9 mouse cellular contexts compared by ENCODE assay signal in the genomic region with DNA sequence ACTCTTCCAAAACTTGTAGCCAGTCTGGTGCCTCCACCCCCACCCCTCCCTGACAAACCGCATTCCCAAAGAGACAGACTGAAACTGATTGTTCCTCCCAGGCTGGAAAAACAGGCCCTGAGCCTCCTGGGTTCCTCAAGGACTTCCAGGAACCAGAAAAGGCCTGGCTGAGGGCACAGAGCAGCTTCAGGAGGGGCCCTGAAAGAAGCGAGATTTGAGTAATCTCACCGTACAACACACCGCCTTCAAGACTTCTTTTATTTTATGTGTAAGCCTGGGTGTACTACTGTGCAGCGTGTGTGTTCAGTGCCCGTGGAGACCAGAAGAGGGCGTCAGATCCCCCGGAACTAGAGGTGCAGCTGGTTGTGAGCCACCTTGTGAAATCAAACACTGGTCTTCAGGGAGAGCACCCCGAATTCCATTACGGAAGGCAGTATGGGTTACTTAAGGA.
DNase-seq lines count a peak whose midpoint lies in the region; ATAC-seq lines count a peak whose summit lies in the region.
"Had no signal": no experiment of that assay in that cellular context is flagged by ENCODE, and none has a peak within 500 bp of the region (broad histone marks: within the 10 kb centered on the region; RNA-seq: fewer than 3 reads in every experiment).

No protein-coding gene starts in this region.

- H3K4me3 ChIP-seq in forebrain, embryonic 10.5 days = no peak overlapping the region
- no peak overlapping the region for H3K4me3 ChIP-seq in forebrain, embryonic 15.5 days
- H3K4me3 ChIP-seq in hindbrain, embryonic 12.5 days = no peak overlapping the region
- H3K4me3 ChIP-seq: erythroblast, embryonic 14.5 days had no signal

- no peak for DNase-seq in forebrain, embryonic 10.5 days (ENCODE audit: extremely low spot score, low spot score)
- DNase-seq in NIH3T3 (ENCODE audit: low read depth) = peak; percentile 14
- DNase-seq in lung, postnatal 25 days (ENCODE audit: low spot score) = peak; percentile 53
- no peak for DNase-seq in cerebellum, adult 9-10 months
- DNase-seq in yolk sac, embryonic 10.5 days (ENCODE audit: low spot score) = no peak
- no peak for DNase-seq in gastrocnemius, postnatal 10 days

- WGBS in forebrain, embryonic 10.5 days = 77% methylated on average over 10 of the region's 10 CpGs
- 73% methylated on average over 10 of the region's 10 CpGs for WGBS in forebrain, embryonic 15.5 days
- WGBS in hindbrain, embryonic 12.5 days = 68% methylated on average over 10 of the region's 10 CpGs

- no peak for ATAC-seq in forebrain, embryonic 15.5 days (replicated peaks)
- ATAC-seq in hindbrain, embryonic 12.5 days (ENCODE audit: low FRiP score) = no peak

- peak overlapping the region; percentile 84 for H3K27ac ChIP-seq in forebrain, embryonic 10.5 days
- no peak overlapping the region for H3K27ac ChIP-seq in forebrain, embryonic 15.5 days (replicated peaks)
- H3K27ac ChIP-seq in hindbrain, embryonic 12.5 days = peak overlapping the region; percentile 94

- H3K4me2 ChIP-seq in forebrain, embryonic 15.5 days (replicated peaks) = no peak overlapping the region
- H3K4me2 ChIP-seq in hindbrain, embryonic 12.5 days (replicated peaks) = no peak overlapping the region

- peaks cover 32% of the 10 kb centered on the region for H3K4me1 ChIP-seq in forebrain, embryonic 10.5 days
- peaks cover 18% of the 10 kb centered on the region for H3K4me1 ChIP-seq in forebrain, embryonic 15.5 days
- peaks cover 31% of the 10 kb centered on the region for H3K4me1 ChIP-seq in hindbrain, embryonic 12.5 days

- H3K27me3 ChIP-seq in forebrain, embryonic 10.5 days (ENCODE audit: poor library complexity, severe bottlenecking) = no peaks in the 10 kb centered on the region
- H3K27me3 ChIP-seq in forebrain, embryonic 15.5 days = no peaks in the 10 kb centered on the region
- no peaks in the 10 kb centered on the region for H3K27me3 ChIP-seq in hindbrain, embryonic 12.5 days

- H3K36me3 ChIP-seq in forebrain, embryonic 10.5 days (replicated peaks) = no peaks in the 10 kb centered on the region
- no peaks in the 10 kb centered on the region for H3K36me3 ChIP-seq in forebrain, embryonic 15.5 days
- no peaks in the 10 kb centered on the region for H3K36me3 ChIP-seq in hindbrain, embryonic 12.5 days

- H3K9me3 ChIP-seq in forebrain, embryonic 10.5 days = no peaks in the 10 kb centered on the region
- no peaks in the 10 kb centered on the region for H3K9me3 ChIP-seq in forebrain, embryonic 15.5 days
- H3K9me3 ChIP-seq in hindbrain, embryonic 12.5 days (replicated peaks) = no peaks in the 10 kb centered on the region

- H3K9ac ChIP-seq in forebrain, embryonic 15.5 days (replicated peaks) = no peak overlapping the region
- 0 out of 2 replicates have a peak overlapping the region, but pooled peaks have one; percentile 0 for H3K9ac ChIP-seq in hindbrain, embryonic 12.5 days

Comparison
In these comparisons a context has a peak if more than half of its experiments do, and no peak if none do; other contexts are left out.
1. DNase-seq: peak in NIH3T3 (single experiment) and lung, postnatal 25 days (single experiment); none in forebrain, embryonic 10.5 days (single experiment), cerebellum, adult 9-10 months (single experiment), yolk sac, embryonic 10.5 days (single experiment) and gastrocnemius, postnatal 10 days (single experiment).